Mouse (Mus musculus): ENCODE results near the gene Ets2.

Ets2 gene

GRCm38 (mm10) chr16:95701802-95702561 lies at the start of gene Ets2:
TSS of gene Ets2 (plus strand) at chr16:95702075.
- in situ Hi-C loops (cut with MseI, MboI), result no loop called here

GRCm38 (mm10) chr16:95654204-95654611 lies 47.7 kb upstream of the Ets2 start:
- in situ Hi-C loops (cut with MseI, MboI), result loop anchor here (5.0 to 10.0 kb wide), 2 partner anchors 291 to 293 kb away; no protein-coding TSS in a partner anchor

GRCm38 (mm10) chr16:95656535-95656934 lies 45.3 kb upstream of the Ets2 start:
- in situ Hi-C loops (cut with MseI, MboI), result loop anchor here in 1 of 2 experiments (10.0 kb wide), 1 partner anchor 288 kb away; no protein-coding TSS in a partner anchor

- in situ Hi-C loops (cut with MseI, MboI), result loop anchor here in 1 of 2 experiments (10.0 kb wide), 1 partner anchor 288 kb away; no protein-coding TSS in a partner anchor
Observed at GRCm38 (mm10) chr16:95657187-95657586, 44.7 kb upstream of the Ets2 start.

- in situ Hi-C loops (cut with MseI, MboI), result loop anchor here in 1 of 2 experiments (10.0 kb wide), 1 partner anchor 287 kb away; no protein-coding TSS in a partner anchor
Observed at GRCm38 (mm10) chr16:95657756-95658155, 44.1 kb upstream of the Ets2 start.

GRCm38 (mm10) chr16:95658836-95659430 lies 42.9 kb upstream of the Ets2 start:
- in situ Hi-C loops (cut with MseI, MboI), result loop anchor here in 1 of 2 experiments (10.0 kb wide), 1 partner anchor 286 kb away; no protein-coding TSS in a partner anchor

GRCm38 (mm10) chr16:95659461-95659860 lies 42.4 kb upstream of the Ets2 start:
- in situ Hi-C loops (cut with MseI, MboI), result loop anchor here in 1 of 2 experiments (10.0 kb wide), 1 partner anchor 285 kb away; no protein-coding TSS in a partner anchor

GRCm38 (mm10) chr16:95660909-95661308 lies 41.0 kb upstream of the Ets2 start:
- in situ Hi-C loops (cut with MseI, MboI), result no loop called here

- in situ Hi-C loops (cut with MseI, MboI), result no loop called here
Observed at GRCm38 (mm10) chr16:95665472-95666131, 36.3 kb upstream of the Ets2 start.

- in situ Hi-C loops (cut with MseI, MboI), result no loop called here
Observed at GRCm38 (mm10) chr16:95666288-95666687, 35.6 kb upstream of the Ets2 start.

- in situ Hi-C loops (cut with MseI, MboI), result no loop called here
Observed at GRCm38 (mm10) chr16:95667395-95668150, 34.3 kb upstream of the Ets2 start.

GRCm38 (mm10) chr16:95668151-95668993 lies 33.5 kb upstream of the Ets2 start:
- in situ Hi-C loops (cut with MseI, MboI), result no loop called here

GRCm38 (mm10) chr16:95674452-95674921 lies 27.4 kb upstream of the Ets2 start:
- in situ Hi-C loops (cut with MseI, MboI), result no loop called here

GRCm38 (mm10) chr16:95675212-95675611 lies 26.7 kb upstream of the Ets2 start:
- in situ Hi-C loops (cut with MseI, MboI), result no loop called here

- in situ Hi-C loops (cut with MseI, MboI), result no loop called here
Observed at GRCm38 (mm10) chr16:95676668-95677067, 25.2 kb upstream of the Ets2 start.

GRCm38 (mm10) chr16:95682431-95682892 lies 19.4 kb upstream of the Ets2 start:
- in situ Hi-C loops (cut with MseI, MboI), result no loop called here

- in situ Hi-C loops (cut with MseI, MboI), result no loop called here
Observed at GRCm38 (mm10) chr16:95685807-95686206, 16.1 kb upstream of the Ets2 start.

GRCm38 (mm10) chr16:95686246-95686645 lies 15.6 kb upstream of the Ets2 start:
- in situ Hi-C loops (cut with MseI, MboI), result no loop called here

- in situ Hi-C loops (cut with MseI, MboI), result no loop called here
Observed at GRCm38 (mm10) chr16:95686901-95687300, 15.0 kb upstream of the Ets2 start.

- in situ Hi-C loops (cut with MseI, MboI), result no loop called here
Observed at GRCm38 (mm10) chr16:95688010-95688409, 13.9 kb upstream of the Ets2 start.

Measured in mouse trophoblast stem cell (cell line).